In genomic region chr8:15601531-15601930, GRCm38 (mm10) we compare ENCODE assay signal across 12 mouse cellular contexts.
DNase-seq lines count a peak whose midpoint lies in the region; ATAC-seq and TF ChIP-seq lines count a peak whose summit lies in the region.
"Had no signal": no experiment of that assay in that cellular context is flagged by ENCODE, and none has a peak within 500 bp of the region (broad histone marks: within the 10 kb centered on the region; RNA-seq: fewer than 3 reads in every experiment).

No protein-coding gene starts in this region.

- TF ChIP-seq CTCF in hindbrain, postnatal 0 days (IDR thresholded peaks at IDR 0.05; ENCODE audit: low read depth), result peak; percentile 41

- ATAC-seq in hindbrain, postnatal 0 days, result no peak
- no peak for ATAC-seq in hindbrain, embryonic 11.5 days (ENCODE audit: low FRiP score)
- ATAC-seq in hindbrain, embryonic 13.5 days (ENCODE audit: low FRiP score), result no peak
- ATAC-seq in forebrain, embryonic 12.5 days (ENCODE audit: low FRiP score), result no peak

- DNase-seq in hindbrain, postnatal 0 days (ENCODE audit: low spot score), result no peak
- DNase-seq in hindbrain, embryonic 11.5 days (ENCODE audit: low spot score), result no peak
- peak; percentile 66 for DNase-seq in right cerebral cortex, postnatal 14 days
- no peak for DNase-seq in right cerebral cortex, postnatal 36 days (ENCODE audit: low spot score in 2 of 2)
- DNase-seq in cerebellum, adult 8-10 months, result peak; percentile 16
- peak; percentile 3 for DNase-seq in lung, postnatal 25 days (ENCODE audit: low spot score)
- DNase-seq: retina, postnatal 1 day; thymus, postnatal 4 days had no signal

- no peaks in the 10 kb centered on the region for H3K36me3 ChIP-seq in hindbrain, postnatal 0 days (ENCODE audit: insufficient read depth, low read length)
- H3K36me3 ChIP-seq in hindbrain, embryonic 11.5 days (ENCODE audit: control insufficient read depth, insufficient read depth, low read length), result no peaks in the 10 kb centered on the region
- no peaks in the 10 kb centered on the region for H3K36me3 ChIP-seq in hindbrain, embryonic 13.5 days
- H3K36me3 ChIP-seq in forebrain, embryonic 12.5 days (replicated peaks), result no peaks in the 10 kb centered on the region
- H3K36me3 ChIP-seq: limb, embryonic 13.5 days; midbrain, embryonic 12.5 days had no signal

- H3K4me3 ChIP-seq in hindbrain, postnatal 0 days (ENCODE audit: low read length), result no peak overlapping the region
- H3K4me3 ChIP-seq in hindbrain, embryonic 11.5 days (ENCODE audit: low read depth, low read length), result no peak overlapping the region
- no peak overlapping the region for H3K4me3 ChIP-seq in hindbrain, embryonic 13.5 days
- no peak overlapping the region for H3K4me3 ChIP-seq in forebrain, embryonic 12.5 days (replicated peaks)
- H3K4me3 ChIP-seq: limb, embryonic 13.5 days; midbrain, embryonic 12.5 days had no signal

- no peak overlapping the region for H3K4me2 ChIP-seq in hindbrain, postnatal 0 days (ENCODE audit: low read depth, low read length)
- no peak overlapping the region for H3K4me2 ChIP-seq in hindbrain, embryonic 11.5 days (replicated peaks; ENCODE audit: low read depth, low read length)
- H3K4me2 ChIP-seq in hindbrain, embryonic 13.5 days, result no peak overlapping the region
- no peak overlapping the region for H3K4me2 ChIP-seq in forebrain, embryonic 12.5 days
- H3K4me2 ChIP-seq: limb, embryonic 13.5 days; midbrain, embryonic 12.5 days had no signal

- H3K9ac ChIP-seq in hindbrain, postnatal 0 days (replicated peaks; ENCODE audit: low read length), result no peak overlapping the region
- no peak overlapping the region for H3K9ac ChIP-seq in hindbrain, embryonic 11.5 days (ENCODE audit: low read depth, low read length)
- H3K9ac ChIP-seq in hindbrain, embryonic 13.5 days, result no peak overlapping the region
- no peak overlapping the region for H3K9ac ChIP-seq in forebrain, embryonic 12.5 days
- H3K9ac ChIP-seq: limb, embryonic 13.5 days; midbrain, embryonic 12.5 days had no signal

- no peaks in the 10 kb centered on the region for H3K4me1 ChIP-seq in hindbrain, postnatal 0 days (ENCODE audit: insufficient read depth, low read length)
- no peaks in the 10 kb centered on the region for H3K4me1 ChIP-seq in hindbrain, embryonic 11.5 days (replicated peaks; ENCODE audit: control insufficient read depth, insufficient read depth, low read length)
- H3K4me1 ChIP-seq in hindbrain, embryonic 13.5 days (replicated peaks), result no peaks in the 10 kb centered on the region
- no peaks in the 10 kb centered on the region for H3K4me1 ChIP-seq in forebrain, embryonic 12.5 days
- H3K4me1 ChIP-seq: limb, embryonic 13.5 days; midbrain, embryonic 12.5 days had no signal

- no peaks in the 10 kb centered on the region for H3K27me3 ChIP-seq in hindbrain, postnatal 0 days (ENCODE audit: insufficient read depth, low read length)
- H3K27me3 ChIP-seq in hindbrain, embryonic 11.5 days (ENCODE audit: control insufficient read depth, insufficient read depth, low read length), result no peaks in the 10 kb centered on the region
- H3K27me3 ChIP-seq in hindbrain, embryonic 13.5 days, result no peaks in the 10 kb centered on the region
- no peaks in the 10 kb centered on the region for H3K27me3 ChIP-seq in forebrain, embryonic 12.5 days
- H3K27me3 ChIP-seq: limb, embryonic 13.5 days; midbrain, embryonic 12.5 days had no signal

- no peak overlapping the region for H3K27ac ChIP-seq in hindbrain, postnatal 0 days
- H3K27ac ChIP-seq in hindbrain, embryonic 11.5 days (ENCODE audit: low read depth, low read length), result no peak overlapping the region
- no peak overlapping the region for H3K27ac ChIP-seq in hindbrain, embryonic 13.5 days
- no peak overlapping the region for H3K27ac ChIP-seq in forebrain, embryonic 12.5 days
- H3K27ac ChIP-seq: limb, embryonic 13.5 days; midbrain, embryonic 12.5 days had no signal

- 83% methylated on average over 4 of the region's 4 CpGs for WGBS in hindbrain, postnatal 0 days
- 75% methylated on average over 4 of the region's 4 CpGs for WGBS in hindbrain, embryonic 11.5 days
- WGBS in hindbrain, embryonic 13.5 days, result 81% methylated on average over 4 of the region's 4 CpGs
- WGBS in forebrain, embryonic 12.5 days, result 79% methylated on average over 4 of the region's 4 CpGs

- H3K9me3 ChIP-seq in hindbrain, postnatal 0 days (ENCODE audit: low read length), result no peaks in the 10 kb centered on the region
- no peaks in the 10 kb centered on the region for H3K9me3 ChIP-seq in hindbrain, embryonic 11.5 days (ENCODE audit: control insufficient read depth, low read length)
- no peaks in the 10 kb centered on the region for H3K9me3 ChIP-seq in hindbrain, embryonic 13.5 days
- no peaks in the 10 kb centered on the region for H3K9me3 ChIP-seq in forebrain, embryonic 12.5 days
- H3K9me3 ChIP-seq: midbrain, embryonic 12.5 days had no signal

Comparison
In these comparisons a context has a peak if more than half of its experiments do, and no peak if none do; other contexts are left out.
1. DNase-seq: peak in right cerebral cortex, postnatal 14 days (single experiment), cerebellum, adult 8-10 months (single experiment) and lung, postnatal 25 days (single experiment); none in hindbrain, postnatal 0 days (single experiment), hindbrain, embryonic 11.5 days (single experiment) and right cerebral cortex, postnatal 36 days (0 of 2).